Mouse (Mus musculus): Measurements from ENCODE around the gene Traf3ip3. TPM values are rescaled to one million over a fixed set of nuclear protein-coding genes. Genes with fewer than 3 reads are reported as not detected.
A peak's percentile ranks its signal among the peaks of the same experiment; 100 is the strongest.

The Traf3ip3 gene
- total and polyA plus RNA-seq, 3 experiments, result 60.9 to 72.9 (median 68.8) TPM

GRCm38 (mm10) chr1:193125835-193126234 lies 75.7 kb downstream of the Traf3ip3 start:
- H3K4me1 ChIP-seq (ENCODE audit: control insufficient read depth in 1 of 2, insufficient read depth in 2 of 2), result peaks cover 7 to 22% of the 10 kb centered on the region in 2 experiments
- no peak overlapping the region for H3K27ac ChIP-seq (ENCODE audit: insufficient read depth, low read depth)
- no peak overlapping the region for H3K4me2 ChIP-seq (ENCODE audit: insufficient read depth, low read depth, poor library complexity, severe bottlenecking)
- no peak for TF ChIP-seq KAT2A (IDR thresholded peaks at IDR 0.05; ENCODE audit: insufficient replicate concordance, low read length)
- TF ChIP-seq BHLHE40 (IDR thresholded peaks at IDR 0.05; ENCODE audit: low read depth, low read length), result no peak
- TF ChIP-seq RAD21 (IDR thresholded peaks at IDR 0.05; ENCODE audit: low read depth, low read length), result no peak; the same call in 1 of the 2 replicates
- TF ChIP-seq NELFE (IDR thresholded peaks at IDR 0.05; ENCODE audit: low read depth, low read length), result no peak
- TF ChIP-seq MAFK (IDR thresholded peaks at IDR 0.05; ENCODE audit: insufficient replicate concordance, low read length), result 0 out of 2 replicates have a peak, but pooled peaks have one; percentile 36
- TF ChIP-seq SMC3 (IDR thresholded peaks at IDR 0.05; ENCODE audit: low read depth, low read length), result 0 out of 2 replicates have a peak, but pooled peaks have one; percentile 1
- TF ChIP-seq IRF4 (IDR thresholded peaks at IDR 0.05; ENCODE audit: low read depth, low read length), result no peak
- no peak for TF ChIP-seq RCOR1 (conservative IDR thresholded peaks at IDR 0.05; ENCODE audit: low read depth, low read length)
- TF ChIP-seq TCF12 (IDR thresholded peaks at IDR 0.05; ENCODE audit: low read depth, low read length), result no peak
- no peak for TF ChIP-seq ZC3H11A (IDR thresholded peaks at IDR 0.05; ENCODE audit: low read depth, low read length)
- no peak for TF ChIP-seq PAX5 (IDR thresholded peaks at IDR 0.05; ENCODE audit: low read length)
- no peak for TF ChIP-seq NRF1 (IDR thresholded peaks at IDR 0.05; ENCODE audit: low read depth, low read length)
- TF ChIP-seq CTCF (conservative IDR thresholded peaks at IDR 0.05 in 1 of 2, IDR thresholded peaks at IDR 0.05 in 1 of 2; ENCODE audit: low read depth in 2 of 2, low read length in 2 of 2), result peak in 1 of 2 experiments; percentile 32; a peak in 1 of 4 replicates
- no peak for TF ChIP-seq MXI1 (IDR thresholded peaks at IDR 0.05; ENCODE audit: low read depth, low read length)
- no peak for TF ChIP-seq MYC (IDR thresholded peaks at IDR 0.05; ENCODE audit: low read depth, low read length)
- no peak for TF ChIP-seq POLR2AphosphoS2 (IDR thresholded peaks at IDR 0.05; ENCODE audit: low read depth, low read length)
- no peak for TF ChIP-seq ETS1 (conservative IDR thresholded peaks at IDR 0.05; ENCODE audit: low read depth, low read length)
- H3K9me3 ChIP-seq (replicated peaks; ENCODE audit: low read length), result no peaks in the 10 kb centered on the region
- H3K9ac ChIP-seq (ENCODE audit: insufficient read depth, low read depth), result no peak overlapping the region
- H3K79me2 ChIP-seq (replicated peaks; ENCODE audit: control insufficient read depth, extremely low read depth, insufficient read depth, poor library complexity, severe bottlenecking), result peaks cover 40% of the 10 kb centered on the region
- no peak overlapping the region for H3K4me3 ChIP-seq (replicated peaks in 1 of 3; ENCODE audit: low read depth in 2 of 3, low read length in 2 of 3, poor library complexity in 1 of 3)
- in situ Hi-C loops (cut with MboI; ENCODE audit: low pct_ligation_motif_present, low pct_unique_long_range_greater_than_20kb, low sequenced_read_pairs), result no loop called here
- dilution Hi-C loops (cut with MboI; ENCODE audit: extremely low pct_ligation_motif_present, extremely low pct_unique_long_range_greater_than_20kb, low sequenced_read_pairs), result no loop called here
- H3K27me3 ChIP-seq (replicated peaks), result no peaks in the 10 kb centered on the region
- DNase-seq (ENCODE audit: extremely low read depth), result no peak
- H3K36me3 ChIP-seq (replicated peaks in 1 of 2; ENCODE audit: control insufficient read depth in 1 of 2, insufficient read depth in 1 of 2, low read length in 1 of 2), result peaks cover 55 to 65% of the 10 kb centered on the region in 2 experiments

Other genes starting within 250 kb of the Traf3ip3 start
- not detected in 2 replicates for gene Syt14, start 165.9 kb downstream of the Traf3ip3 start, total RNA-seq (2012; rRNA removed)
- not detected in 2 replicates for gene Syt14, start 165.9 kb downstream of the Traf3ip3 start, total RNA-seq (2014; rRNA removed)
- gene Syt14, start 165.9 kb downstream of the Traf3ip3 start, polyA plus RNA-seq (2012; ENCODE audit: insufficient read length, low read depth), result not detected in 2 replicates
- 17.8 and 20.9 TPM in 2 replicates for gene Diexf, start 71.4 kb downstream of the Traf3ip3 start, total RNA-seq (2012; rRNA removed)
- gene Diexf, start 71.4 kb downstream of the Traf3ip3 start, total RNA-seq (2014; rRNA removed), result 10.7 and 11.4 TPM in 2 replicates
- 34.9 and 39.7 TPM in 2 replicates for gene Diexf, start 71.4 kb downstream of the Traf3ip3 start, polyA plus RNA-seq (2012; ENCODE audit: insufficient read length, low read depth)
- 9.7 and 13.0 TPM in 2 replicates for gene Irf6, start 48.6 kb downstream of the Traf3ip3 start, total RNA-seq (2012; rRNA removed)
- 0.31 and 0.58 TPM in 2 replicates for gene Irf6, start 48.6 kb downstream of the Traf3ip3 start, total RNA-seq (2014; rRNA removed)
- gene Irf6, start 48.6 kb downstream of the Traf3ip3 start, polyA plus RNA-seq (2012; ENCODE audit: insufficient read length, low read depth), result 0.35 and 0.43 TPM in 2 replicates
- gene A130010J15Rik, start 33.7 kb downstream of the Traf3ip3 start, total RNA-seq (2012; rRNA removed), result 20.8 and 22.4 TPM in 2 replicates
- 18.6 and 19.4 TPM in 2 replicates for gene A130010J15Rik, start 33.7 kb downstream of the Traf3ip3 start, total RNA-seq (2014; rRNA removed)
- 6.5 and 9.1 TPM in 2 replicates for gene A130010J15Rik, start 33.7 kb downstream of the Traf3ip3 start, polyA plus RNA-seq (2012; ENCODE audit: insufficient read length, low read depth)
- gene Lamb3, start 6.0 kb upstream of the Traf3ip3 start, total RNA-seq (2012; rRNA removed), result 10.1 and 10.2 TPM in 2 replicates
- 14.1 and 14.6 TPM in 2 replicates for gene Lamb3, start 6.0 kb upstream of the Traf3ip3 start, total RNA-seq (2014; rRNA removed)
- gene Lamb3, start 6.0 kb upstream of the Traf3ip3 start, polyA plus RNA-seq (2012; ENCODE audit: insufficient read length, low read depth), result 7.8 and 12.3 TPM in 2 replicates
- gene Hsd11b1, start 62.4 kb upstream of the Traf3ip3 start, total RNA-seq (2012; rRNA removed), result 1.5 and 2.0 TPM in 2 replicates
- gene Hsd11b1, start 62.4 kb upstream of the Traf3ip3 start, total RNA-seq (2014; rRNA removed), result 4.8 and 5.7 TPM in 2 replicates
- gene Hsd11b1, start 62.4 kb upstream of the Traf3ip3 start, polyA plus RNA-seq (2012; ENCODE audit: insufficient read length, low read depth), result 5.5 and 6.3 TPM in 2 replicates
- not detected in 2 replicates for gene G0s2, start 71.5 kb upstream of the Traf3ip3 start, total RNA-seq (2012; rRNA removed)
- not detected in 2 replicates for gene G0s2, start 71.5 kb upstream of the Traf3ip3 start, total RNA-seq (2014; rRNA removed)
- not detected in 2 replicates for gene G0s2, start 71.5 kb upstream of the Traf3ip3 start, polyA plus RNA-seq (2012; ENCODE audit: insufficient read length, low read depth)
- gene Camk1g, start 168.6 kb upstream of the Traf3ip3 start, total RNA-seq (2012; rRNA removed), result not detected in 2 replicates
- gene Camk1g, start 168.6 kb upstream of the Traf3ip3 start, total RNA-seq (2014; rRNA removed), result not detected in 2 replicates
- gene Camk1g, start 168.6 kb upstream of the Traf3ip3 start, polyA plus RNA-seq (2012; ENCODE audit: insufficient read length, low read depth), result not detected in 2 replicates